Mouse (Mus musculus) heart, adult 11 months (tissue): ENCODE measurements around the gene Cybc1.

Experiments used
- DNase-seq: peaks from one replicate; pipeline ENCODE4 v3.0.0; 2022

Cybc1 gene

DNA sequence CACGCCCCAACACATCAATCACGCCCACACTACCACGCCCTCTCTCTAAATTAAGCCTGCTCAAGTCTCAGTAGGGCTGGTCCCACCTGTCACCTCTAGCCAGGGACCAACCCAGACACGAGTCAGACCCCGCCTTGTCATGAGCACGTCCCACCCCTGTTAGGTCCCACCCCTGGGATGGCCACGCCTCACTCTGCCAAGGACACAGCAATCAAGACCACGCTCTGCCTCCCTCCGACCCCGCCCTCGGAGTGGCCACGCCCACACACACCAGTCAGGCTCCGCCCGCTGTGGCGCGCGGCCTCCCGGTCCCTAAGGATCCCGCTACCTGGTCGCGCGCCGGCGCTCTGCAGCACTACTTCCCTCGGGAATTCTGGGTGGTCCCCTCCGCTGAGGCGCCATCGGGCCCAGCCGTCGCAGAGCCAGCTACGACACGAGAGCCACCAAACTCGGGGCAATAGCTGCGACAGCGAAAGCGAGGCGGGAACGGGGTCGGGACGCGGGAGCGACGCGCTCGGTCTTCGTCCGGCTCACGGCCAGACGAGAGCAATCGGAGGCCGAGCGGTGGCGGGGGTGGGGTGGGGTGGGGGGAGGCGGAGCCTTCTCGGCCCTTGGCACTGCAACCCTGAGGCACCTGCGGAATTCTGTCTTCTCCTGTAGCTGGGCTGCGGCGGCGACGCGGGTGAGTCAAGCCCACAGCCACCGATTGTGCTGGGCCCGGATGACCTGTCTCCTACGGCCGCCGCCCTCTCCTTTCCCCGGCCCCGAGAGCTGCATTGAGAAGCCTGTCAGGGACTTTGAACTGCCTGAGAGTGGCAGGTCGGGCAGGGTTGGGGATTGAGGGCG is 24.7 kb downstream of the Cybc1 start, which contains the start of the genes Hexdc and Ogfod3:
TSS of gene Hexdc (plus strand) at position 273 of the 846 bp plus-strand sequence.
TSS of gene Ogfod3 (minus strand) at position 551 of the 846 bp plus-strand sequence.
- DNase-seq: peak; percentile 100

DNA sequence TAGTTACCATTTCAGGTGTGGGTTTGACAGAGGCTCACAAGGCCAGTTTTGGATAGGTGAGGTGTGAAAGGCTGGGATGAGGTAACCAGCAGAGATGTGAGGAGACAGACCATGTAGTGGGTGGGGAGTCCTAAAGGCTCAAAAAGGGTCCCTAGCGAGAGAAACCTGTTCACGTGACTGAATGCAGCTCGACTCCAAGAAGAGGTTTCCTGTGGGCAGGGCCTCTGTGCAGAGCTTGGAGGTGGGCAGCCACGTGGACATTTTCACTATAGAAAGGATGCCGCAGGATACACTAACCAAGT is 25.3 kb downstream of the Cybc1 start:
- DNase-seq: no peak

DNA sequence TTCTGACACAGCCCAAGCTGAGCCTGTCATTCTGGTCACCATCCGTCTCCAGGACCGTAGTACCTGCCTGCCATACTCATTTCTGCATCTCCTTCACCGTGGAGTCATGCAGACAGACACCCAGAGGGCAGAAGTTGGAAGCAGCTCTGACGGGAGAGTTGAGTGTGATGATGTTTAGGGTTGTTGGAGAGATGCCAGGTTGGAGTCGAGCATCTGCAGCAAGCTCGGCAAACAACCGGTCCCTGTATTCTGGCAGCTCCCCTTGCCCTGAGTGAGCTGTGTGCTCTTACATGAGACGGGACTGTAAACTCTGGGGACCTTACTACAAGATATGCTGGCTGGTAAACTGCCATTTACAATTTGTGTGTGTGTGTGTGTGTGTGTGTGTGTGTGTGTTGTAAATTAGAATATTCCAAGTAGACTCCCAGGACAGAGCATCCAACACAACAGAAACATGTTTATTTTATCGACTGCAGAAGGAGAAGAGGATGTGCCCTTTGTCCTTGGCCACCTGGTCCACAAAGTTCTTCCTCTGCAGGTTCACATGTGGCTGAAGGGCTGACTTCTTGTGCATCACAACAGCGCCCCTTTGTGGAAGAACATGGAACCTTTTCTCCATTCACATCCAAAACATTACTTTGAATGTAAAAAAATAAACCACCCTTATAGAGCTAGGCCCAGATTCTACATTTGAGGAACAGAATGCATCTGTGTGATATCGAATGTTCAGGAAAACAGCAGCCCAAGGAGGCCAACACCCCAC is 27.5 kb downstream of the Cybc1 start:
- DNase-seq: no peak

DNA sequence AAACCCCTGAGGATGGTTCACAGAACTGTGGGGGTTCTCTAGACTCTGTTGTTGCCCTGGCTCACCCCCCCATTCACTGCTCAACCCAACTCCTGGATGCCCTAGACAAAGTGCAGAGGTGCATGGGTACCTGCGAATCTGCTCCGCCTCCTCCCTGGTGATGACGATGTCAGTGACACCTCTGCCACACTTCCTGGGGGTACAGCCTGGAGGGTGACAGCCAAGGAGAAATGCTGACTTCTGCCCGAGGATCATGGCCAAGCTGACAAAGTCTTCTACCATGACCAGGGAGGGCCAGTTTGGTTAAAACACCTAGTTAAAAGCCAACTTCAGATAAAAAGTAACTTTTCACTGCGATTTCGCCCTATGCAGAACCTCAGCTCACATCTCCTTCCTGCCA is 28.3 kb downstream of the Cybc1 start:
- DNase-seq: no peak

DNA sequence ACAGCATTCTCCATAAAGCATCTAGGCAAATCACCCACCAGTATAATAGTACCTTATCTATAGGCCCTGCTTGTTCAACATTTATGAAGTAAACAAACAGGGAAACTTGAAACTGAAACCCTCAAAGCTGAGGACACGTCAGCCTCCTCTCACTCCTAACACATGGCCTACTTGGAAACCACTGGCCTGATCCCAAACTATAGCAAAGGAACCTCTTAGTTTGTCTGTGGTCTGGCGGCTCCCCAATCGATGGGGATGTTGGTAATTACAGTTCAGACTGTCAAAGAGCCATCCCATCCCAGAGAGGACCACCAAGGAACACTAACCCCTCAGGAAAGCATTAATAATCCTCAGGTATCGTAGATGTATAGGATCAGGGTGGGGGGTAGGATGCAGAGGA is 29.3 kb downstream of the Cybc1 start:
- DNase-seq: no peak

DNA sequence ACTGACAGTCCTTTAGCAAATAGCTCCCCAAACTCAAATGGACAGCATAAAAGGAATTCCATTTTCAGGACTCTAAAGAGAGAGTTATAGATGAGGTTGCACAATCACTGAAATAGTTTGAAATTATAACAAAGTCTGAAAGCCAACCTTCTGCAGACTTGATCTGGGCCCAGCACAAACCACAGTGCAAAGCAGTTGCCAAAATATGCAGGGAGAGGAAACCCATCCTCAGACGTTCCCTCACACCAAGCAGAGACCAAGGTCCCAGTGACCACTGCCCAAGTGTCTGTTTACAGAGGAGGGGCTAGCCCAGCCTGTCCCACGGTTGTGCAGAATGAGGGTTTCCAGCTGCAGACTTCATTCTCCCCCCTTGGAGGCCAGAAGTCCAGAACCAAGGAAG is 30.5 kb downstream of the Cybc1 start:
- no peak for DNase-seq

DNA sequence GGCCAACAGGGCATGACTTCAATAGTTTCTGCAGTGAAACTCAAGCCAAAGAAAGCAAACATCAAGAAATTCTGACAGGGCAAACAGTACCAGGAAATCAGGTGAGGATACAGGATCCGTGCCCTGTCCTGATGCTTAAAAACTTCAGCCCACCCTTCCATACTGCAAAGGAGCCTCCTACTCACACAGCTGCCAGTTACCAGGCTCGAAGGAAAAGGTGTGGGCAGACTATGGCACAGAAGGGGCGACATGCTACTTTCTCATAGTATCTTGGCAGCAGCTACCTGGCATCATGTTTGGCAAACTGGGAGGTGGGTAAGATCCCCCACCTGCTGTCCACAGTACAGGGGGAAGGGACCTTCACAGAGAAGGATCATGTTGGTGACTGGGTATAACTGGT is 35.7 kb downstream of the Cybc1 start:
- DNase-seq: no peak

DNA sequence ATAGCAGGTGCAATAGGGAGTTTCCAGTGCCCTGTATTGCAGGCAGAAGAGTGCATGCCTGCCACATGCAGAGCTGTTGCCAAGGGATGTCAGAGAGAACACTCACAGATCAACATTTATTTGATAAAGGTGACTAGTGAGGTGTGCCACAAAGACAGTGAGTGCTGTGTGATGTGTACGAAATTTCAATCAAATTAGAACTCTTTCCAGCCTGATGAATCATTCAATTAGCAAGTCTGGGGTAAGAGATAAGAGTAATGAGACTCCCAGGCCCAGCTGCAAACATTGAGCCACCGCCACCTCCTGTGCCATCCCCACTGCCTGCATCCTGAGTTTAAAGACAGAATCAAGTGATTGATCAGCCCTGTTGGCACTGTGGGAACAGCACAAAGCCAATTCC is 36.4 kb downstream of the Cybc1 start:
- DNase-seq: no peak

DNA sequence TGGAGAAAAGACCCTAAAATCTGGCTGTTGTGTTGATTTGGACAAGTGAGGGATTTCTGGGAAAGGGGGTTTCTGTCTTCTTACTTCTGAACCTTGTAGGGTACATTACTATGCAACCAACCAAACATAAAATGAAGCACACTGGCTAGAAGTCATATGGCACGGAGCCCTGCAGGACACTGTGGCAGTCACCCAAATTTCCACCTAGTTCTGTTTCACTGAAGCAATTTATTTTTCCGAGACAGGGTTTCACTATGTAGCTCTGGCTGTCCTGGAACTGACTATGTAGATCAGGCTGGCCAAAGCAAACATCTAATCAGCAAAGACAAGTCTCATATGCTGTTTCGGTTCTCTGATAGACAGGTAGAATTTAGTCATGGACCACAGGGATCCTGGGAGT is 39.4 kb downstream of the Cybc1 start:
- DNase-seq: peak; percentile 93

DNA sequence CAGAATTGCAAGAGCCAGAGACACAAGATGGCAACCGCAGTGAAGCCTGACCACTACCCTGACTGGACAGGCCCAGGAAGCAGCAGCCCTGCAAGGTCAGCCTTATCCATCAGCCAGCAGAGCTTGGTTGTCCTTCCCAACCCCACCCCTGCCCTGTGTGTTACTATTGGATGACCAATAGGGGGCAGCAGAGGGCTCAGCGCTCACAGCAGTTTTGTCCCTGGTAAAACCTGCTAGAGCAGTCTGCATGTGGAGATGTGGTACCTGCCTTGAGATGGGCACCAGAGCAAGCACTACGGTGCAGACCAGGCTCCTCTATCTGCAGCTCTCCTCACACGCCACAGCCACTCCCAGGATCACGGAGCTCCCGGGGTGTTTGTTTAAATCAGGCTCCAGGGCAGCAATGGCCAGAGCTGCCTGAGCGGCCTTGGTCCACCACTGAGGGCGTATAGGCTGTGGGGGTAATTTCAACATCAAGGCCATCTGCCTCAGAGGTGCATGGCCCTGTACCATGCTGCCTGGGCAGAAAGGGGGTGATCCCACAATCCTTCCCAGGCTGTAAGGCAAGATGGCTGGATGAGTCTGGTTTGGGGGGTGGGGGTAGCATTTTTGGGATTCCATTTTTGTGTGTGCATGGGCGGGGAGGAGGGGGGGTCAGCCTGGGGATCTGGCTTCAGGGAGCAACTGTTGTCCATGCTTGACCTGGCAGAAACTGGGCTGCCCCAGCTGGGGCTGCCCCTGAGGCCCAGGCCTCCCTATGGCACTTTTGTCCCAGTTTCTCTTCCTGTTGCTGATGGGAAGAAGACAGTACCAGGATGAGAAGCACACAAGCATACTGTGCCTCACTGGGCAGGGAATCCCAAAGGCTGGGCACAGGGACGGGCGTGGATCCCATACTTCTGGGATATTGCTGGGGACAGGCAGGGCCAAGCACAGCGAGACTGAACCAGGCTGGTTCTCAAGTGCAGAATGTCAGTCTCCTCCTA is 52.5 kb downstream of the Cybc1 start:
- DNase-seq: no peak

DNA sequence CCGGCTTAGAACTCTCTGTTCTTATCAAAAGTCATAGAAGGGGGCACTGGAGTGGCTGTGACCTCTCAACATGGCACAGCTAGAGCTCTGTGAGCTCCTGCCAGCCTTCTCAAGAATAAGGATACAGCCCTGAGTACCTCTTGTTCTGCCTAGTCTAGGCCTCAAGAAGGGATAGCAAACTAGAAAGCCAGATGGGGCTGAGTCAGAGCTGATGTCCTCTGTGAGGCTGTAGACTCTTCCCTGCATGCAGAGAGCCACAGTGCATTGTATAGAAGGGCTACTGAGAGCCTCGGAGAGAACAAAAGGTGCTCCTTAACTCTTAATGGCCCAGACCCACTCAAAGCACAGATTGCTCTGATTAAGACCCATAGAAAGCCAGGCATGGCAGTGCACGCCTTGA is 54.9 kb downstream of the Cybc1 start:
- no peak for DNase-seq

DNA sequence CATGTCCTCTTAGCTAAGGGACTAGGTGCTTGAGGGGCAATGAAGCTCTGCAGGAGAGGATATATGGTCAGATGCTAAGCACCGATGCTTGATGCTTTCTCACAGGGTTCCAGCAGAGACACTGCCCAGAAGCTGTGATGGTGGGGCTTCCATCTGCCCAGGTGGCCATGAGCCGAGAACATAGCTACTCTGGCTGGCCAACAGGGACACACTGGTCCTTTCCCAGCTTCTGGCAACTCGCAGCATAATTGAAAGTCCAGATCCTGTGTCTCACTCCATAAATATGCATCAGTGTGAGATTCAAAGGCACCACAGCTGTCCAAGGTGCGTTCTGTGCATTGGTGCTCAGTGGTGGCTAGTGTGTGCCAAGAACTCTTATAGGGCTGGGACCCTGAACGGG is 55.9 kb downstream of the Cybc1 start:
- no peak for DNase-seq
